Comparison of ENCODE assay signal across 8 mouse cellular contexts in genomic region chr1:159135301-159135700, GRCm38 (mm10).
DNase-seq lines count a peak whose midpoint lies in the region; ATAC-seq and TF ChIP-seq lines count a peak whose summit lies in the region.

No protein-coding gene starts in this region.

- no peak overlapping the region for H3K4me3 ChIP-seq in embryonic fibroblast, embryonic 13.5 days (ENCODE audit: insufficient read depth, low read length)
- H3K4me3 ChIP-seq in heart, embryonic 12.5 days = no peak overlapping the region
- no peak overlapping the region for H3K4me3 ChIP-seq in liver, embryonic 13.5 days (replicated peaks)
- 0 out of 2 replicates have a peak overlapping the region, but pooled peaks have one; percentile 8 for H3K4me3 ChIP-seq in neural tube, embryonic 15.5 days (replicated peaks)

- H3K36me3 ChIP-seq in heart, embryonic 12.5 days = no peaks in the 10 kb centered on the region
- no peaks in the 10 kb centered on the region for H3K36me3 ChIP-seq in liver, embryonic 13.5 days
- no peaks in the 10 kb centered on the region for H3K36me3 ChIP-seq in neural tube, embryonic 15.5 days

- DNase-seq in CD4-positive helper T cell, adult 2 months (ENCODE audit: low read depth, low spot score) = peak; percentile 4
- DNase-seq in brain, adult 2 months (ENCODE audit: low read depth, low spot score) = peak; percentile 88
- DNase-seq in kidney, postnatal 10 days = peak; percentile 89
- peak; percentile 5 for DNase-seq in liver, embryonic 13.5 days
- peak; percentile 33 for DNase-seq in thymus, postnatal 14 days

- 10% methylated on average over 10 of the region's 10 CpGs for WGBS in heart, embryonic 12.5 days
- 11% methylated on average over 10 of the region's 10 CpGs for WGBS in liver, embryonic 13.5 days (ENCODE audit: insufficient replicate concordance)
- 11% methylated on average over 10 of the region's 10 CpGs for WGBS in neural tube, embryonic 15.5 days

- H3K4me2 ChIP-seq in heart, embryonic 12.5 days = peak overlapping the region; percentile 52
- H3K4me2 ChIP-seq in liver, embryonic 13.5 days = peak overlapping the region; percentile 17; the same call in 1 of the 2 replicates
- peak overlapping the region; percentile 42 for H3K4me2 ChIP-seq in neural tube, embryonic 15.5 days

- H3K9me3 ChIP-seq in heart, embryonic 12.5 days (replicated peaks) = no peaks in the 10 kb centered on the region
- H3K9me3 ChIP-seq in liver, embryonic 13.5 days (replicated peaks) = no peaks in the 10 kb centered on the region
- H3K9me3 ChIP-seq in neural tube, embryonic 15.5 days (replicated peaks) = no peaks in the 10 kb centered on the region

- TF ChIP-seq POLR2A in embryonic fibroblast, embryonic 13.5 days (IDR thresholded peaks at IDR 0.05; ENCODE audit: low read depth, low read length) = no peak

- TF ChIP-seq CTCF in embryonic fibroblast, embryonic 13.5 days (IDR thresholded peaks at IDR 0.05; ENCODE audit: borderline replicate concordance, insufficient read depth, low read length) = peak; percentile 82; the same call in 1 of the 2 replicates

- ATAC-seq in heart, embryonic 12.5 days (ENCODE audit: insufficient number of reproducible peaks, low FRiP score) = no peak
- ATAC-seq in liver, embryonic 13.5 days (ENCODE audit: low read depth) = no peak
- ATAC-seq in neural tube, embryonic 15.5 days (ENCODE audit: low FRiP score) = peak; percentile 73

- H3K9ac ChIP-seq in heart, embryonic 12.5 days = no peak overlapping the region
- no peak overlapping the region for H3K9ac ChIP-seq in liver, embryonic 13.5 days
- no peak overlapping the region for H3K9ac ChIP-seq in neural tube, embryonic 15.5 days (replicated peaks)

- H3K27me3 ChIP-seq in heart, embryonic 12.5 days (replicated peaks) = no peaks in the 10 kb centered on the region
- no peaks in the 10 kb centered on the region for H3K27me3 ChIP-seq in liver, embryonic 13.5 days
- no peaks in the 10 kb centered on the region for H3K27me3 ChIP-seq in neural tube, embryonic 15.5 days (replicated peaks)

- no peak overlapping the region for H3K27ac ChIP-seq in embryonic fibroblast, embryonic 13.5 days (ENCODE audit: insufficient read depth, low read length)
- no peak overlapping the region for H3K27ac ChIP-seq in heart, embryonic 12.5 days (ENCODE audit: poor library complexity, severe bottlenecking)
- H3K27ac ChIP-seq in liver, embryonic 13.5 days = no peak overlapping the region
- H3K27ac ChIP-seq in neural tube, embryonic 15.5 days (replicated peaks) = 0 out of 2 replicates have a peak overlapping the region, but pooled peaks have one; percentile 35

- no peaks in the 10 kb centered on the region for H3K4me1 ChIP-seq in embryonic fibroblast, embryonic 13.5 days (ENCODE audit: control insufficient read depth, insufficient read depth, low read length)
- H3K4me1 ChIP-seq in heart, embryonic 12.5 days (replicated peaks) = no peaks in the 10 kb centered on the region
- no peaks in the 10 kb centered on the region for H3K4me1 ChIP-seq in liver, embryonic 13.5 days (replicated peaks)
- H3K4me1 ChIP-seq in neural tube, embryonic 15.5 days = peaks cover 3% of the 10 kb centered on the region; the same call in 1 of the 2 replicates

Comparison
In these comparisons a context has a peak if more than half of its experiments do, and no peak if none do; other contexts are left out.
1. DNase-seq: peak in every context shown above with its lines; median percentile 89 in kidney, postnatal 10 days; 88 in brain, adult 2 months; 33 in thymus, postnatal 14 days; 5 in liver, embryonic 13.5 days; 4 in CD4-positive helper T cell, adult 2 months.